Mouse (Mus musculus) kidney, adult 10 weeks (tissue): ENCODE results near the gene Olfr1076. TPM values are rescaled to one million over a fixed set of nuclear protein-coding genes. Genes with fewer than 3 reads are reported as not detected.

Source experiments
- polyA plus RNA-seq: library from polyadenylated mRNA; stranded (reverse); fragments of 350-450 nt; fragmentation: Illumina TruSeq; extraction: RNeasy Lipid Tissue Mini Kit (QIAGEN cat#74804); gene quantifications from one replicate; pipeline ENCODE4 v1.2.3, GENCODE M21; 2014; ENCODE audit warnings: low read depth, low replicate concordance

Gene Olfr1076
- not detected for polyA plus RNA-seq

GRCm38 (mm10) chr2:86508161-86508560 is at the start of gene Olfr1076:
Gene Olfr1076 (plus strand): TSS chr2:86508461.

GRCm38 (mm10) chr2:86487286-86487685 is 21.0 kb upstream of the Olfr1076 start, which contains the start of gene Olfr228:
Gene Olfr228 (minus strand): TSS chr2:86487386.

DNA sequence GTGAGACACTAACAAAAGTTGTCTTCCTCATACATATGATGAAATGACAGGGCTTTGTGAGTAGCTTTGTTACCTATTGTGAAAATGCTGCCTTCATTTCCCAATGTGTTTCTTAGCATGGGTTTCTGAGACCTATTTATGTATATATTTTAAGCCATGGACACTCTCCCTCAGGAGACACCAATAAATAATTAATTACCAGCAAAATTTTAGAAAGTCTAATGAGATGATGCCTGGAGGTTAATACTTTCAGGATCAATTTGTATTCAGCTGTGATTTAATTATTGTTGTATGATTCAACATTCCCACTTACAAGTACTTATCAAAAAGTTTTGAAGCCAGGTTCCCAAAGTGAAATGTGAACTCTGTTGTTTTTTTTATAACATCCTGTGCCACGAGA is 34.1 kb downstream of the Olfr1076 start, which contains the start of gene Olfr1079:
TSS of gene Olfr1079 (minus strand) at position 101 of the 400 bp plus-strand sequence.

GRCm38 (mm10) chr2:86558135-86558534 is 49.9 kb downstream of the Olfr1076 start, which contains the start of gene Olfr1080:
Gene Olfr1080 (minus strand): TSS chr2:86558235.

Other genes starting within 250 kb of the Olfr1076 start
- gene Olfr1051, start 229.4 kb upstream of the Olfr1076 start, polyA plus RNA-seq, result not detected
- gene Olfr1052, start 216.0 kb upstream of the Olfr1076 start, polyA plus RNA-seq, result not detected
- not detected for gene Olfr1053, start 193.2 kb upstream of the Olfr1076 start, polyA plus RNA-seq
- not detected for gene Olfr1054, start 173.0 kb upstream of the Olfr1076 start, polyA plus RNA-seq
- gene Olfr1055, start 158.2 kb upstream of the Olfr1076 start, polyA plus RNA-seq, result not detected
- not detected for gene Olfr1056, start 146.0 kb upstream of the Olfr1076 start, polyA plus RNA-seq
- gene Olfr1057, start 130.1 kb upstream of the Olfr1076 start, polyA plus RNA-seq, result not detected
- gene Olfr1058, start 119.9 kb upstream of the Olfr1076 start, polyA plus RNA-seq, result not detected
- not detected for gene Olfr1061, start 94.4 kb upstream of the Olfr1076 start, polyA plus RNA-seq
- gene Olfr1062, start 81.7 kb upstream of the Olfr1076 start, polyA plus RNA-seq, result not detected
- gene Olfr1065, start 57.9 kb upstream of the Olfr1076 start, polyA plus RNA-seq, result not detected
- not detected for gene Olfr1066, start 52.2 kb upstream of the Olfr1076 start, polyA plus RNA-seq
- not detected for gene Olfr228, start 21.1 kb upstream of the Olfr1076 start, polyA plus RNA-seq
- gene Olfr1079, start 34.0 kb downstream of the Olfr1076 start, polyA plus RNA-seq, result not detected
- gene Olfr1080, start 49.8 kb downstream of the Olfr1076 start, polyA plus RNA-seq, result not detected
- gene Olfr1082, start 90.5 kb downstream of the Olfr1076 start, polyA plus RNA-seq, result not detected
- gene Olfr1084, start 131.3 kb downstream of the Olfr1076 start, polyA plus RNA-seq, result not detected
- not detected for gene Olfr1085, start 153.6 kb downstream of the Olfr1076 start, polyA plus RNA-seq
- gene Olfr1086, start 171.6 kb downstream of the Olfr1076 start, polyA plus RNA-seq, result not detected
- not detected for gene Olfr1087, start 189.9 kb downstream of the Olfr1076 start, polyA plus RNA-seq
- gene Olfr1089, start 225.2 kb downstream of the Olfr1076 start, polyA plus RNA-seq, result not detected